Mouse (Mus musculus) cerebellum, postnatal 10 days (tissue): ENCODE data around the gene Slc4a3.

Experiments used
- DNase-seq, 2 experiments: peaks; one replicate each; pipeline ENCODE4 v3.0.0; 2021; ENCODE audit warnings: mixed read lengths in 2 of 2

Slc4a3 gene

DNA sequence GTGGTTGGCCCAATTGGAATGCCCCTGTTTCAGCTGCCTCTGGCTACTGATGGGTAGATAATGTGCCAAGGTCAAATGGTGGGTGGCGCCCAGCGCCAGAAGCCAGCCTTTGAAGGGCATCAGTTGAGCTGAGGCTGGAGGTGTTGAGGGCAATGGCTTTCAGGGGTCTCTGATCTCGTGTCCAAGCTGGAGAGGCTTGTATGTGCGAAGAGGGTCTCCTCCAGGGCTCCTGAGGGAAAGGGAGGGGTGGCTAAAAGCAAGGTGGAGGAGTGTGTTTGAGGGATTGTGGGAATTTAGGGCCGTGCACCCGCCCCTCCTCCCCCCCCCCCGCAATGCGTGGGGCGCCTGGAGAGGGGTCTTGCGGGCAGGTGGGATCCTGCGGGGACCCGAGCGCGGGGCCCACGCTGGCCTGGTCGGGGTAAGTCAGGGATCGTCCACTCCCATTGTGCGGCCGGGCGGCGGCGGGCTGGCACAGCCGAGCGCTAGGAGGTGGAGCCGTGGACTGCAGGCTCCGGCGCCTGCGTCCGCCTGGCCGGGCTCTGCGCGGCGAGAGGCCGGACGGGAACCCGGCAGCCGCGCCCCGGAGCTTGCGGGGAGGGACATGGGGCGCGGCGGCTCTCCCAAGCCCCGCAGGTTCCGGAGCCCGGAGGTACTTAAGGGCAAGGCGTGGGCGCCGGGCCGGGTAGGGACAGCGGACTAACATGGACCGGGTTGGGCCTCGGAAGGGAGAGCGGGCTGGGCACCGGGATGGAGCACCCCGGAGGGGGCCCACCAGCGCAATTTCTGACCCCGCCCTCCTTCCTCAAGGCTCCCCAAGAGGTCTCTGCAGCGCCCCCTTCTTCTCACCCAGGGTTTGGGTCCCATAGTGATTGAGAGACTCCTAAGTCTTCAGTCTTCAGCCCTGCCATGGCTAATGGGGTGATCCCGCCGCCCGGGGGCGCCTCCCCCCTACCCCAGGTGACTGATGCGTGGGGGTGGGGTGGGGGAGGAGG lies at the start of gene Slc4a3:
Gene Slc4a3, plus strand, starts transcription at position 302 of the 992 bp plus-strand sequence.
- peak; percentile 83 for DNase-seq

DNA sequence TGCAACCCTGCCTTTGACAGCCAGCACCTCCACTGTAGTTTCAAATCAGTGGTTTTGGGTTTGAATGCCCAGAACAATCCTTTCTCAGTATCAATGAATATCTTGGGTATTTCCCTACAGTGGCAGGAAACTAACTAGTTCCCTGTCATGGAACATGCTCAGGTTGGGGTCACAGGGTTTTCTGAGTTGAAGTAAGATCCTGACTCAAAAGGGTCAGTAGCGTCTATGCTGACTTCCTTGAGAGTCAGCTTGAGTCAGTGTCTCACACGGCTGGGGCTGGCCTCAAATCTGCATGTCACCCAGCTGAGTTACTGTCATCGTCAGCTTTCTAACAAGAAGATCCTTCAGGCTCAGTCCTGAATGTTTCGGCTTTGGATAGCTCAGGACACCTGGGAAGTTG lies 47.2 kb upstream of the Slc4a3 start:
- no peak for DNase-seq

DNA sequence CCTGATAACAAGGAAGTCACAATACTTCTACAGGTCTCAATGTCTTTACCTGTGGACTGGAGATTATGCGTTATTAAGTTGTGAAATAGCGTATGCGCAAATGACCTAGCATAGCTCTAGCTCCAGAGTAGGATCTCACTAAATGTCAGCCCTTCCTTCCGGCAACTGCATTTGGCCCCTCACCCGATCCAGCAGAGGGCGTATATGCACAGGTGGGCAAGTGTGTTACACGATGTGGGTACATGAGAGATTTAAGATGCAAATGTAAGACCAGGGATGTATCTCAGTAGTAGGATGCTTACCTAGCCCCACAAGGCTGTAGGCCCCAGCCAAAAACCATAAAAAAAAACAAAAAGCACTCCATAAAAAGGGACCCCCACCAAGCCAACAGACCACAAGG lies 46.6 kb upstream of the Slc4a3 start:
- DNase-seq = no peak

DNA sequence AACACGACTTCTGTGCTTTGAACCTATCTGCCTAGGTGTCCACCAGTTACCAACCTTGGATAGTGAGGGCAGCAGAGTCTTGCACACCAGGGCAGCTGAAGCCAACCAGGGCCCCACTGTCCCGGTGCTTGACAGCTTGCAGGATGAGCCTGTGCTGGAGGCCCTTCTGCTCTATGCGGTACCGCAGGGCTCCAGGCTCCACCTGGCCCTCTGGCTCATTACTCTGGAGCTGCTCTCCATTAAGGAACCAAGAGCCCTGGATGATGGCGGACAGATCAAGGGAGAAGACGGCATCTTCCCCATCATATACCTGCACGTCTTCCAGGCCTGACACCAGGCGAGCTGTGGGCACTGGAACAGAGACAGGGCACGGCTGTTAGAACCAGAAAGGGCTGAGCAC lies 44.2 kb upstream of the Slc4a3 start:
- no peak for DNase-seq

DNA sequence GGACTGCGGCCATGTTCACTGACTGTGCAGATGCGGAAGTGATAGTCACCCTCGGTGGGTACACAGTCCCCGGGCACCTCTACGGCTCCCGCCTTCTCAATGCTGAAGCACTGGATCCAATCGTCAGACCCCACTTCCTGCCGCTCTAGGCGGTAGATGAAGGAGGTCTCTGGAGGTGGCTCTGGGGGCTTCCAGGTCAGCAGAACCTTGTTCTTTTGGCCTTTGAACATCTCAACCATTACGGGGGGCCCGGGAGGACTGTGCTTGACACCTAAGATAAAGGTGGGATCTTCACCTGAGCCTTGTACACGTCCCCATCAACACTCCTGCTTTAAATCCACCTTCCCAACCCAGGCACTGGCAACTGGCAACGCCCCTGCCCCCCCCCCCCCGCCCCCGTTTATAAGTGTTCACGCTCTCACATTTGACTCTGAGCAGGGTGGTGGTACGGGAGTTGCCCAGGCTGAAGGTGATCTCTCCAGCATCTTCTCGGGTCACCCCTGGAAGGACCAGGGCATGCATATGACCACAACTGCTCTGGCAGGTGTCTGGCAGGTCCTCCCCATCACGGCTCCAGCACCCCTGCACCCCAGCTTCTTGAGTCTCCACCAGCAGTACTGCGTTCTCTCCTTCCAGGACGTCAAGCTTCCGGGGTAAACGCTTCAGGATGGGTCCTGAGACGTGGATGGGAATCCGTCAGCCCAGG lies 43.0 kb upstream of the Slc4a3 start:
- no peak for DNase-seq

DNA sequence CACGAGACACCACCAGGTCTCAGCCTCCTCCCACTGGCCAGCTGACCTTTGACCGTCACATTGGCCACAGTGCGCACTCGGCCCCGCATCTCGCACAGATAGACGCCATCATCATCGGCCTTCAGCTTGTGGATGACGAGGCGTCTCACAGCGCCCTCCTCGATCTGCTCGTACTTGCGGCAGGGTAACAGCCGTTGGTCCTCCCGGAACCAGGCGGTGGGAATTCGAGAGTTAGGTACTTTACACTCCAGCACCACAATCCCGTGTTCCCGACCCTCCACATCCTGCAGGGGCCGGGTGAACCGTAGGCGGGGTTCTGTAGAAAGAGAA lies 42.5 kb upstream of the Slc4a3 start:
- no peak for DNase-seq

DNA sequence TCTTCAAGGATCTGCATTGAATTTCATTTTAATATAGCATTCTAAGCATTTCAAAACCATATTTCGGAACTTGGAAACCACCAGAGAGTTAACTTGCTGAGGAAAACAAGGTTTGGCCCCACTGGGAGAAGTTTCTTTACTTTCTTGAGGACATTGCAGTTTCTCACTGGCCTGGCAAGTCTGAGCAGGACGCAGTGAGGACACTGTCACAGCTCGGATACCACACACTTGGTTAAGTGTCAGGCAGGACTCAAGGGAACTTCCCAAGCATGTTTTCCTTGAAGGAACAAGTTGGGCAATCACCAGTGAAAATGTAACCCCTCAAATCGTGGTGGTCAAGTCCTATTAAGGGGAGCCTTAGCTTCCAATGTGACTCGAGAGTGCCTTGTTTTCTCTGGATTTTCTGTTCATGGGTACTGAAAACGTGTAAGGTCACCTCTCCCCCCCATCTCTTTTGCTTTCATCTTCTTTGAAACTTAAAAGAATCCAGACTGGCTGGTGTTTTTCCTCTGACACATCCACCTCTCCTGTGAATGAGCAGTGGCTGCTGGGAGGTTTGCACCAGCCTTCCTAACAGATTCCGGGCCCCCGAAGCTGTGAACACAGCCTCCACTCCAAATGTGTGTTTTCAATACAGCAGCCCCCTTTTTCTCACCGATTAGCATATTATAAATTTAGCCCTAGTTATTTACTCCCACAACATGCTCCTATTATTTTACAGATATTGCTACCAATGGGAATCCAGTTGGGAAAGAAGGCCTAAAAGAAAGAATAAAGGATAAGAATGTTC lies 41.6 kb upstream of the Slc4a3 start:
- DNase-seq = no peak

DNA sequence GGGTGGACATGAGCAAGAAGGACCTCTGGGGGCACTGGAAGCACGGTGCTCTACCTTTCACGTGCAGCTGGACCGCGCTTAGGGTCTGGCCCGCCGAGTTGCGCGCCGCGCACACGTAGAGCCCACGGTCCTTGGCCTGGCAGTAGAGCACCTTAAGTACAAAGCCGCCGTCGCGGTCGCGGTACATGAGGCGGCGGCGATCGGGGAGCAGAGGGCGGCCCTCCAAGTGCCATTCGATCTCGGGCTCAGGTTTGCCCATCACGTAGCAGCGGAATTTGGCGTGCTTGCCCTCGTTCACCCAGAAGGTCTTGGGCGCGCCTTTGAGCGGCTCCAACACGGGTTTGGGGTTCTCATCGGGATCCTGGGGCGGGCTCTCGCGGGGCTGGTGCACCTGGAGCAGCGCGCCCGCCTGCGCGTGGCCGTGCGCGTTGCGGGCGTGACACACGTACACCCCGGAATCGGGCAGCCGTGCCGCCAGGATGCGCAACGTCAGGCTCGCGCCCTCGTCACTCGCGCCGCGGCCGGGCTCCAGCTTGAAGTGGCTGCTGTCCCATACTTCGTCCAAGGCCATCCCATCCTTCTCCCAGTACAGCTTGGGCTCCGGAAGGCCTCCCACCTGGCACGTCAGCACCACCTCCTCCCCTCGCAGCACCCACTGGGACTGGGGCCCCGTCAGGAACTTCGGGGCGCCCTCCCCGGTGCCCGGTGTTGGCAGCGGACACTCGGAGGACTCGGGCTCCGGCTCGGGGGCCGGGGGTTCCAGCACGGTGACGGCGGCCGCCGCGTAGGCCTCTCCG lies 40.7 kb upstream of the Slc4a3 start:
- DNase-seq = peak; percentile 90 to 91

DNA sequence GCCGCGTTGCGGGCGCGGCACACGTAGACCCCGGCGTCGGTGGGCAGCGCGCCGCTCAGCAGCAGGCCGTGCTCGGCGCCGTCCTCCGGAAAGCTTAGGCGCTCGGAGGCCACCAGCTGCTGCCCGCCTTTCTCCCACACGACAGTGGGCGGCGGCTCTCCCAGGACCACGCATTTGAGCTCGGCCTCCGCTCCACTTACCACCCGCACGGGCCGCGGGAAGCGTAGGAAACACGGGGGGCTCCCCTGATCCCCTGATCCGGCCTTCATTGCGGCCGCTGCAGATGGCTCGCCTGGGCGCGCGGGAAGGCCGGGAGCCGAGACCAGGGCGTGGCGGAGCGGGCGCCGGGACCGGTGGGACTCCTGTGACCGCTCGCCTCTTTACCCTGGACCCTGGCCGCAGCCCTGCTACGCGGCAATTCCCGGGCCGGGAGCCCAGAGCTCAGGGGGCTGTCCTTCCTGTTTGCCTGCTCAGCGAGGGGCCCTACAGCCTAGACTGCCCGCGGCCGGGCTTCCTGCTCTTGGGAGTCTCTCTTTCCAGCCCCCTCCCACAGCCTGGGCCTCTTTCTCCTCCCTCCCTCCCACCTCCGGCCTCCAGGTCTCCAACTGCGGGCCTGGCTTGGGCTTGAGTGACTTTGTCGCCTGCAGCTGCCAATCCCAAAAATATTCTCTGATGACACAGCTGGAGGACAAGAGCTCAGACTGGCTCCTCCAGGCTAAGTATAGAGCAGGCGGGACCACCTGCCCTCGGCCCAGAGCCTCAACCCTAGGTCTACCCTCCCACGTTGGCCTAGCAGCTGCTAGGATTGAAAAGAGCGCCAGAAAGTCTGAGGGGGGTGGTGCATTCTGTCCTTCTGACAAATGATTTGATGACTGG lies 39.9 kb upstream of the Slc4a3 start, which contains the start of gene Obsl1:
Gene Obsl1, minus strand, starts transcription at position 497 of the 876 bp plus-strand sequence.
- peak; percentile 80 to 82 for DNase-seq

DNA sequence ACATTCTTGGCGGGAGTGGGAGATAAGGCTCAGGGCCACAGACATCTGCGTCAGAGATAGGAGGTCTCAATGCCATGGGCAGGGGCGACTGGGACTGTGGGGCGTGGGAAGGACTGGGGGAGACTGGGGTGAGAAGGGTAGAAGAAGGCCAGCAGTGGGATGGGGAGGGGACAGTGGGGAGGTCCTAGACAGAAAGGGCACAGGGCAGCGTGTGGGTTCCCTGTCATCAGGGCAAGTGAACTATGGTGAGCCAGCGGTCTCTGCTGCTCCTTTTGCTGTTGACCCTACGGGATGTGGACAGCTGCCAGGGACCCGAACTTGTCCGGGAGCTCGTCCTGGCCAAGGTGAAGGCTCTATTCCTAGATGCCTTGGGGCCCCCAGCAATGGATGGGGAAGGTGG lies 39.1 kb upstream of the Slc4a3 start, which contains the start of gene Inha:
Gene Inha, plus strand, starts transcription at position 72 of the 400 bp plus-strand sequence.
- DNase-seq = peak; percentile 49 to 52

DNA sequence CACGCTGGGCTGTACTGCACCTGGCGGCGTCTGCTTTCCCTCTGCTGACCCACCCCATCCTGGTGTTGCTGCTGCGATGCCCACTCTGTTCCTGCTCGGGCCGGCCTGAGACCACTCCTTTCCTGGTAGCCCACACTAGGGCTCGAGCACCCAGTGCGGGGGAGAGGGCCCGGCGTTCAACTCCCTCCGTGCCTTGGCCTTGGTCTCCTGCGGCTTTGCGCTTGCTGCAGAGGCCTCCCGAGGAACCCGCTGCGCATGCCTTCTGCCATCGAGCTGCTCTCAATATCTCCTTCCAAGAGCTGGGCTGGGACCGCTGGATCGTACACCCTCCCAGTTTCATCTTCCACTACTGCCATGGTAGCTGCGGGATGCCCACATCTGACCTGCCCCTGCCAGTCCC lies 36.5 kb upstream of the Slc4a3 start:
- DNase-seq = no peak

DNA sequence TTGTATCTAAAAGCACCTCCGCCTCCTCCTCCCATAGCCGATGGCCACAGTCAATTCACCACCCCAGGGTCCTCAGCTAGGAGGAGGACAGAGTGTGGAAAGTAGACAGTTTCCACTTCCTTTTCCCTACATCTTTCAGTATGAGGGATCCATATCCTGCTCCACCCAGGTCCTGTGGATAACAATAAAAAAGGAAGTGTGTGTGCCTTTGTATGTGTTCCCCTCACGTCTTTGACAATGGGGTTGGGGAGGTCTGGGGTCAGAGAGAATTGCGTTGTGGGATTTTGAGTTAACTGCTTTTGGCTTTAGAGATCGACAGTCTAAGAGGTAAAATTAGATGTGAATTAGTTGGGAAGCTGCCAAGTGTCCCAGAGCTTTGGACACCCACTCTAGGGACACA lies 35.9 kb upstream of the Slc4a3 start:
- no peak for DNase-seq

DNA sequence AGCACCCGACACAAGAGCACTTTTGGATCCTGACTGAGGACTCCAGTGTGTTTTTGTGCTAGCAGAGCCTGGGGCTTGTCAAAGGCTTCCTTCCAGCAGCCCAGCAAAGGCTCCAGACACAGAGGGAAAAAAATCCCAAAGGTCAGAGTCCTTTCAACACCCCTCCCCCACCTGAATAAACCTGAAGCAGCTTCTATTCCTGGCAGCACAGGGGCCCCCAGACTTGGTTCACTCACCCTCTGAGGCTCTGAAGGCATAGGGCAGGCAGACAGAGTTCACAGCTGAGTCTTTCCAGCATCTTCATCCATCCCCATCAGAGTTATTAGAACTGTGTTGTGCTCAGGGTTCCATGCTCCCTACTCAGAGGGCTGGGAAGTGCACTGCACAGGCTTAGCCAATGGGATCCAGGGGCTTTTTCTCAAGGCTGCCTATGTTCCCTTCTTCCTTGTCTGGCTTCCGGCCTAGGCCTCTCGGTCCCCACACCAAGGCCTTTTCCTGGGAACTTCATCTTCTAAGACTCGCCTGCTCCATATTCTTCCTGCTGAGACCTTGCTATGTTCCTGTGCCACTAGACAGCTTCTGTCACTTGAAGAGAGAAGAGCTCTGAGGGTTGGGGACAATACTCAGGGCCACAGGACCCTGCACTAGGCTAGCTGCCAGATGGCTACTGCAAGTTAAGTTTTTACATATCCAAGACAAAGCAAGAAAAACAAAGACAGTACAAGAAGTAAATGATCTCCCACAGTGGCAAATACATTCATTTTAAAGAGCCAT lies 34.4 kb upstream of the Slc4a3 start:
- no peak for DNase-seq

DNA sequence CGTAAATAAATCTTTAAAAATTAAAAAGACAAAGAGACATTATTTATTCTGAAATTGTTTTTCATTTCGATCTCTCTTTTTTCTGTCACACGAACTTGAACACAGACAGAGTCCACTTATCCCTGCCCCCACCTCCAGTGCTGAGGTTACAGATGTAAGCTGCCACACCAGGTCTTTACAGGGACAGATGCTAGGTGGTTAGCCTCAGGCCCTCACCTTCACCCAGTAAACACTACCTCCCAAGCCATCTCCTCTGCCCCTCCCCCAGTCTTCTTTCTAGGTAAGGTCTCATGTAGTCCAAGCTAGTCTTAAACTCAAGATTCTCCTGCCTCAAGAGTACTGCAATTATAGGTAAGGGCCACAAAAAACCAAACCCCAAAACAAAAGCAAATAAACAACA lies 33.5 kb upstream of the Slc4a3 start:
- DNase-seq = no peak

DNA sequence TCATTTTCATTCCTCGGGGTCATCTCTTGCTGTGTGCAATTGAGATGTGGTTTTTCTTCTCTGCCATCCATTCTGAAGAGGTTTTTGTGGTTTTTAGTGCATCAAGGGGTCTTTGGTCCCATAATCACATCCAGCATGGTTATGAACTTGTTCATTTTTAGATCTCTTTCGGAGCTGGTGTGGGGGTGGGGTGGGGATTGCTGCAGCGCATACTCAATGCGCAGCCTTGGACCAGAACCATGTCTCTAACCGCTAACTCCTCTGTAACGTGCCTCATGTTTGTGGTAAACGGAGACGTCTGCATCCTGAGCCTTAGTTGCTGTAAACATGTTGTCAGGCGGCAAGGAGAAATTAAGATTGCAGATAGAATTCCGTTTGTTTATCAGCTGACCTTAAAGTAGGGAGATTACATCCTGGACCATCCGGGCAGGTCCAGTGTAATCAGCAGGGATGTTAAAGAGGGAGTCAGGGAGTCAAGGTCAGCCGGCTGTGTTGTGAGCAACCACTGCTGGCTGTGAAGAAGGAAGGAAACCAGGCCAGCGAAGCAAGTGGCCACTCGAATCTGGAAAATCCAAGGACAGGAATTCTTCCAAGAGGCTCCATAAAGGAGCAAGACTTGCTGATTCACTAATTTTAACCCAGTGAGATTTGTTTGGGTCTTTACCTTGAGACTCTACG lies 29.2 kb upstream of the Slc4a3 start:
- DNase-seq = no peak

DNA sequence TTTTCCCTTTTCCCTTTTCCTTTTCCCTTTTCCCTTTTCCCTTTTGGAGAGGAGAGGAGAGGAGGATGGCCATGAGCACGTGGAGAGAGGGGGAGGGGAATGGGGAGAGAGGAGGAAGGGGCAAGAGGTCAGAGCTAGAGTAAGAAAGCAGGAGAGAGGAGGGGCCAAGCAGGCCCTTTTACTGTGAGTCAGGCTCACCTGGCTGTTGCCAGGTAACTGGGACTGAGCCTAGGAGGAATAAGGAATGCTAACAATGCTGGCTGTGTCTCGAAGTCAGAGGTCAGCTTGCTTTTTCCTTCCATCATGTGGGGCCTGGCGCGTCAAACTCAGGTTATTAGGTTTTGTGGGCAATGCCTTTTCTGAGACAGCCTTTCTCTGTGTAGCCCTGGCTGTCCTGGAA lies 28.1 kb upstream of the Slc4a3 start:
- no peak for DNase-seq

DNA sequence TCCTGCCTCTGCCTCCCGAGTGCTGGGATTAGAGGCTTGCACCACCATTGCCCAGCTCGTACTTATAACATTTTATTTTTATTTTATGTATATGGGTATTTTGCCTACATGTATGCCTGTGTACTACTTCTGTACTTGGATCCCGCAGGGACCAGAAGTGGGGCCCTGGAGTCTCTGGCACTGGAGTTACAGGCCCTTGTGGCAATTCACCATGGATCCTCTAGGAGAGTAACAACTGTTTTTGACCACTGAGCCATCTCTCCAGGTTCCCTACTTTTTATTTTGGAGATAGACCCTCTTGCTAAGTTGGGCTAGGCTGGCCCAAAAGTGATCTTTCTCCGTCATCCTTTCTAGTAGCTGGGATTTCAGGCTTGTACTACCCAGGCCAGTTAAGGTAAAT lies 27.6 kb upstream of the Slc4a3 start:
- no peak for DNase-seq

DNA sequence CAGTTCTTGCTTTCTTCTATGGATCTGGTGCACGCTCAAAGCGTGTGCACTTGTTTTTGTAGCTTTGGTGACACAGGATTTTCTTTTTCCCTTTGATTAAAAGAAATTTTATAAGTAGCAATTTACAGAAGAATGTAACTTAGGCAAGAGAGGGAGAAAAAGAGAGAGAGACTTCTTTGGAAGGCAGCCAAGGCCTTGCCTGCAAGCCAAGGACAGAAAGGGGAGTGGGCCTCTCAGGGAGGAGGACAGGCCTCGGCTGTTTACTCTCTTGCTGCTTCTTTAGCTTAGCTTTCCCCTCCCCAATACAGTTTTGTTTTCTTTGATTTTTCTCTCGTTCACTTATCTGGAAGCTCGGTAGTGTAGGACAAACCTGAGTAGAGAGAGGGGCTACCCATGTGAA lies 26.5 kb upstream of the Slc4a3 start:
- DNase-seq = no peak

DNA sequence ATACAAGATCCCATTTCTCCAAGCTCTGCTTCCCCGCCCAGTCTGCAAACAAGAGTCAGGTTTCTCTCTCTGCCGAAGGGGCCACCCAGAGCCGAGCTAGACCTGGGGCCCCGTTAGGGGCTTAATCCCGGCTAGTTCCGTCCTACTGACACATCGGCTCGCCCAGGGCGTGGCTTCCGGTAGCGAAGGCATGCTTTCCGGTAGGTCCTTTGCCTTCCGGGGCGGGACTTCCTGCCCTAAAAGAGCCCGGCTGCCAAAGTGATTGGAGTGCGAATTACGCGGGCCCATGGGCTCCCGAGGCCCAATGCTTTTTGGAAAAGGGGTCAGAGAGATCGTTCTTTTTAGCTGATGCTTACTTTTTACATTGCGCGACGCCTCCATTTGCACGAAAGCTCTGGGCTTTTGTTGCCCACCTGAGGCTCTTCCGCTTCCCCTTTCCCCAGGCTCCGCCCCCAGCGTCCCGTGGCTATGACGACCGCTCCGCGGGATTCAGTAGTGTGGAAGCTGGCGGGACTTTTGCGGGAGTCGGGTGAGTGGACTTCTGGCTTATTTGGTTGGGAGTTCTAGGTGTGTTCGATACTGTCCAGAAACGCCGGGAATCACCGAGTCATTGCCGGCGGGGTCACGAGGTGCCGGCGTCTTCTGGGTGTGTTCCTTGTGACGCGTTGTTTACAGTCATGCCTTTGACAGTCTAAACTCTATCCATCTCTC lies 24.6 kb upstream of the Slc4a3 start, which contains the start of gene Stk11ip:
Gene Stk11ip, plus strand, starts transcription at position 209 of the 711 bp plus-strand sequence.
- DNase-seq = peak; percentile 93 to 94
